Mouse (Mus musculus): ENCODE results near the gene Foxo1. TPM values are rescaled to one million over a fixed set of nuclear protein-coding genes. Genes with fewer than 3 reads are reported as not detected.
A peak's percentile ranks its signal among the peaks of the same experiment; 100 is the strongest.

Gene Foxo1
- polyA plus RNA-seq, 1 experiment from 2014 or later = 5.4 TPM

DNA sequence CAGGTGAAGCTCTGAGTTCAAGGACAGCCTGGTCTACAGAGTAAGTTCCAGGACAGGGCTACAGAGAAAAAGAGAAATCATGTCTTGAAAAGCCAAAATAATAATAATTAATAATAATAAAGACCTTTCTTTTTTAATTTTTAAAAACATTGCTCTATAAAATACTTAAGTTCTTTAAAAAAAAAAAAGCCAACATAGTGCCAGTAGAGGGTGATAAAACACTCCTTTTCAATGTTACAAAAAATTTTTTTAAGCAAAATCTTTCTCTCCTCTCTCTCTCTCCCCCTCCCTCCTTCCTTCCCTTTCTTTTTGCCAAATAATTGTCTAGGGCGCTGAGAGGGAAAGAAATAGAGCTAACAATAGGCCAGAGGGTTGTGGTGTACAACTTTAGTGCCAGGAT lies 17.0 kb upstream of the Foxo1 start:
- ATAC-seq (replicated peaks; ENCODE audit: insufficient number of reproducible peaks, insufficient read depth, low FRiP score, low read depth) = no peak
- 48% methylated on average over 1 of the region's 1 CpGs for WGBS
- Histone ChIP-seq H3K4me2 (no peak overlapping the region), H3K9me3 (replicated peaks) (no peaks in the 10 kb centered on the region), H3K27ac (no peak overlapping the region), H3K27me3 (no peaks in the 10 kb centered on the region), H3K9ac (no peak overlapping the region), H3K4me1 (replicated peaks) (no peaks in the 10 kb centered on the region), H3K4me3 (no peak overlapping the region), H3K36me3 (no peaks in the 10 kb centered on the region)

DNA sequence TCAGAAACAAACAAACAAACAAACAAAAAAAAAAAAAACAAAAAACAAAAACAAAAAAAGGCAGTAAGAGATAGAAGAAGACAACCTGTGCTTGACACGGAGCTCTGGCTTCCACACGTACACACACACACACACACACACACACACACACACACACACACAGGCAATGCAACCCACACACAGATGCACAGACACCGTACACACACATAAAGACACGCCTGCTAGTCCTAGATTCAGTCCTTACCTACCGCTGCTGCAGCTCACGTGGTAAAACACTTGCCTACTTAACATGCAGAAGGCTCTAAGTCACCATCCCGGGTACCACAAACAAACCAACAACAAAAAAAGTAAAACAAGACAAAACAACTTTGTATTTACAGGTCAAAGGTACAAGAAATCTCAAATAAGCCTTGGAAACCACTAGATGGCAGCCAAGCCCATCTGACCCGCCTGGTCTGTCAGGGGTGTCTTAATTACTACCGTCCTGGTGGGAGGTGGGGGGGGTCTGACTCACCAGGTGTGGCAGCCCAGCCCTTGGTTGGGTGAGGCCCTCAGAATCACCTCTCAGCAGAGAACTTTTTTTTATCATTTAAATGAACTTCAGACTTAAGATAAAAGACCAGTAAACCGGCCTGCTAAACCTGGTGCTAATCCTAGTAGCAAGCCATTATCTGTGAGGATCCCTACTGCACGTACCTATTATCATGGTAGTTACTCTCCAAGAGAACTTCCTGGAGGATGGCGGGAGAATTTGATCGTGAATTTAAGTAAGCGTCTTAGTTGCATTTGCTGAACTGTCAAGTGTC lies 14.3 kb upstream of the Foxo1 start:
- WGBS = 22% methylated on average over 14 of the region's 14 CpGs
- Histone ChIP-seq H3K4me3 (no peak overlapping the region), H3K9me3 (replicated peaks) (no peaks in the 10 kb centered on the region), H3K27me3 (no peaks in the 10 kb centered on the region), H3K9ac (no peak overlapping the region), H3K4me2 (no peak overlapping the region), H3K4me1 (replicated peaks) (peaks cover 12% of the 10 kb centered on the region), H3K36me3 (no peaks in the 10 kb centered on the region), H3K27ac (no peak overlapping the region)
- ATAC-seq (replicated peaks; ENCODE audit: insufficient number of reproducible peaks, insufficient read depth, low FRiP score, low read depth) = no peak

DNA sequence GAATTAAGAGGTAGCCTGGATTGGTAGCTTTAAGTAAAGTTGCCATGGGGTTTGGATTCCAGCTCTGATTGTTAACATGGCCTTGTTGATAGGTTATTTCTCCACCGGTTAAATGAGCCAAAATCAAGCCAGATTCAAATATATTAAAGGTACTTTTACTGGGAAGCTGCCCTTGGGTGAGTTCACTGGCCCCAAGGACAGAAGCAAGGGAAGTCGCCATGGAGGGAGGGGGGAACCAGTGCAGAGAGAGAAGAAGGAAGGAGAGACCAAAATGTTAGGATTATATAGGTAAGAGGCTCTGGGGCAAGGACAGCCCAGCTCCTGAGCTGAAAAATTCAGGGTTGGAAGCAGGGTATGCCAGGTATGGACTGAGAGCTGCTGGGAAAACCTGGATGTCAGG lies 13.6 kb upstream of the Foxo1 start:
- Histone ChIP-seq H3K9ac (no peak overlapping the region), H3K4me1 (replicated peaks) (peaks cover 13% of the 10 kb centered on the region), H3K4me3 (no peak overlapping the region), H3K36me3 (no peaks in the 10 kb centered on the region), H3K27ac (no peak overlapping the region), H3K4me2 (no peak overlapping the region), H3K27me3 (peaks cover 6% of the 10 kb centered on the region), H3K9me3 (replicated peaks) (no peaks in the 10 kb centered on the region)
- WGBS = 13% methylated on average over 2 of the region's 2 CpGs
- ATAC-seq (replicated peaks; ENCODE audit: insufficient number of reproducible peaks, insufficient read depth, low FRiP score, low read depth) = no peak

DNA sequence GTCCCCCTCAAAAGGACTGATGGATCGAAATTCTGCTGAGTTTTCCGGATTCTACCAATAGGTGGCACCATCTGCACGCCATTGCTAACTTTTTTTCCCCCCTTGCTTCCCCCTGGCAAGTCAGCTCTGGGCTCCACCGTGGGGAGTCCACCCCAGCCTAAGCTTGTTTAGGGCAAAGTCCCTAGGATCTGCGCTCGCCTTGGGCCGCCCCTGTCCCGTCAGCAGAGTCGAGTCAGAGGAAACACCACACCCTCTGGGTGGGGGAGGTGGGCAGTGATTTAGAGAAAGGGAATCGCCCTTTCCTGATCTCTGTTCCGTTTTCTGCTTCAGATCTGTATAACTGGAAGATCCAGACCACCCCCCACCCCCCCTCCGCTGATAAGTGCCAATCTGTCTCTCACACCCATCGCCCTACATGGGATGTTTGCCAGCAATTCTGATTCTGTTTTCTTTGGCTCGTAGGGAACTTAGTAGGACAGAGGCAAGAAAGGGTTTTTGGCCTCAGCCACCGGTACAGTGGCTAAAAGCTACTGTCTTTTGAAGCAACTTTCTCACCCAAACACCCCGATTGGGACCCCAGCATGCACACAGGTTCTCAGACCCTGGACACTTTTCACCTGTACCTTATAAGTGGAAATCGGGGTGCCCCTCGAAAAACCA lies 10.2 kb upstream of the Foxo1 start:
- H3K27ac ChIP-seq = peak overlapping the region; percentile 40
- peak overlapping the region; percentile 82 for H3K4me2 ChIP-seq
- no peaks in the 10 kb centered on the region for H3K9me3 ChIP-seq (replicated peaks)
- WGBS = 8% methylated on average over 18 of the region's 18 CpGs
- H3K36me3 ChIP-seq = no peaks in the 10 kb centered on the region
- peak; percentile 66 for ATAC-seq (replicated peaks; ENCODE audit: insufficient number of reproducible peaks, insufficient read depth, low FRiP score, low read depth)
- peaks cover 13% of the 10 kb centered on the region for H3K4me1 ChIP-seq (replicated peaks)
- peak overlapping the region; percentile 47 for H3K4me3 ChIP-seq
- peaks cover 16% of the 10 kb centered on the region for H3K27me3 ChIP-seq
- H3K9ac ChIP-seq = peak overlapping the region; percentile 50

DNA sequence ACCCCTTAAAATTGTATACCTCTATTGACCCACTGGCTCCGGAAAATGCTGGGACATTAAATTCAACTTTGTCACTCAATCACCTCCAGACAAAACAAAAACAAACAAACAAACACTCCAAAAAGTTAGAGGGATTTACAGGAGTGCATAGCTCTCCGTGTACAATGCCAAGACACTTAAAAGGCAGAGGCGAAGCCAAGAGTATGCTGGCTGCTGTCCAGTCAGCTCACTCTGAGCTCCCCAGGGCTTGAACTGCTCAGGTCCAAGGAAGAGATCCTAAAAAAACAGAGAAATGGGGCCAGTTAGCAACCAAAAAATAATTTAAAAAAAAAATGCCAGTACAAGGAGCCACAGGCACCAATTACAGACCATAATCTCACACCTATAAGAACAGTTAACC lies 9.6 kb upstream of the Foxo1 start:
- Histone ChIP-seq H3K9me3 (replicated peaks) (no peaks in the 10 kb centered on the region), H3K9ac (no peak overlapping the region), H3K36me3 (no peaks in the 10 kb centered on the region), H3K27me3 (peaks cover 16% of the 10 kb centered on the region), H3K4me2 (peak overlapping the region; percentile 82; the same call in 1 of the 2 replicates), H3K4me1 (replicated peaks) (peaks cover 13% of the 10 kb centered on the region), H3K27ac (peak overlapping the region; percentile 40; the same call in 1 of the 2 replicates), H3K4me3 (peak overlapping the region; percentile 47; the same call in 1 of the 2 replicates)
- WGBS = 24% methylated on average over 3 of the region's 3 CpGs
- 0 out of 2 replicates have a peak, but pooled peaks have one; percentile 61 for ATAC-seq (replicated peaks; ENCODE audit: insufficient number of reproducible peaks, insufficient read depth, low FRiP score, low read depth)

DNA sequence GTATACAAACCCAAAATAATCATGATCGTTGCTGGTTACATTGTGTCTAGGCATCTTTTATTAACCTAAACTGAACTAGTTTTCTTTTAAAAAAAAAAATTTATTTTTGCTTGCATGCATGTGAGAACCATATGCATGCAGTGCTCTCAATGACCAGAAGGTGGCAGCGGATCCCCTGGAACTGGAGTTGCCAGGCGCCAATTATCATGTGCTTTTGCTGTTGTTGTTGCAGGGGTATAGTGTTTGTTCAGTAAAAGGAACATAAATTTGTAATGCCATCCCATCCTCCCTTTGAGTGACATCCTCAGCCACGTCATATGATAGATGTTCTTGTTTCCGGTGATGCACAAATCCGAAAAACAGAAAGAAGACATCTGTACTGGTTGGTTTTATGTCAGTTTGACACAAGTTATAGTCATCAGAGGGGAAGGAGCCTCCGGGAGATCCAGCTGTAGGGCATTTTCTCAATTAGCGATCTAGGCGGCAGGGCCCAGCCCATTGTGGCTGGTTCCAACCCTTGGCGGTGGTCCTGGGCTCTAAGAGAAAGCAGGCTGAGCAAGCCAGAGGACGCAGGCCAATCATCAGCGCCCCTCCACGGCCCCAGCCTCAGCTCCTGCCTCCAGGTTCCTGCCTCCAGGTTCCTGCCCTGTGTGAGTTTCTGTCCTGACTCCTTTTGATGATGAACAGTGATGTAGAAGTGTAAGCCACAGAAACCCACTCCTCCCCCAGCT lies 5.5 kb upstream of the Foxo1 start:
- WGBS = 47% methylated on average over 13 of the region's 13 CpGs
- no peak overlapping the region for H3K27ac ChIP-seq

DNA sequence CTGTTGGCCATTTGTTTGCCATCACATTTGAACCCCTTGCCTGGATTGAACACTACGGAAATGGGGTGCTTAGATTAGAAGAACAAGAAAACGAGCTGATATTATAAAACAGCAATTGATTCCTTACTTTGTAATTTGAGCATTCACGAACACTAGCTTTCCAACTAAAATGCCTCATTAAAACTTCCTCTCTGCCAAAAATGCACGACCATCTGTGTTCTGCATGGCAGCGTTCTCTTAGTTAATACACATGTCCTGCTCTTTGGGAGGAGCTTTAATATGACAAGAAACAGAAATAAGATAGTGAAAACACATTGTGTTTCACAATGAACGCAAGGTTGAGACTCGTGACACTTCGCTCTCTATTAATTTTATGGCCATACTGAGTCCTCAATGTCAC lies 3.8 kb upstream of the Foxo1 start:
- H3K27ac ChIP-seq = no peak overlapping the region
- no peak overlapping the region for H3K9ac ChIP-seq
- no peaks in the 10 kb centered on the region for H3K36me3 ChIP-seq
- no peaks in the 10 kb centered on the region; the same call in 1 of the 2 replicates for H3K4me1 ChIP-seq (replicated peaks)
- H3K27me3 ChIP-seq = peaks cover 23% of the 10 kb centered on the region
- no peak for ATAC-seq (replicated peaks; ENCODE audit: insufficient number of reproducible peaks, insufficient read depth, low FRiP score, low read depth)
- no peaks in the 10 kb centered on the region for H3K9me3 ChIP-seq (replicated peaks)
- 82% methylated on average over 8 of the region's 8 CpGs for WGBS
- no peak overlapping the region for H3K4me3 ChIP-seq
- H3K4me2 ChIP-seq = no peak overlapping the region

More for the DNA sequence above, 5.5 kb upstream of the Foxo1 start:
- H3K9ac ChIP-seq = no peak overlapping the region
- H3K4me3 ChIP-seq = no peak overlapping the region
- no peaks in the 10 kb centered on the region for H3K36me3 ChIP-seq
- H3K27me3 ChIP-seq = peaks cover 28% of the 10 kb centered on the region
- ATAC-seq (replicated peaks; ENCODE audit: insufficient number of reproducible peaks, insufficient read depth, low FRiP score, low read depth) = no peak
- H3K4me1 ChIP-seq (replicated peaks) = peaks cover 13% of the 10 kb centered on the region
- no peaks in the 10 kb centered on the region for H3K9me3 ChIP-seq (replicated peaks)
- no peak overlapping the region for H3K4me2 ChIP-seq

DNA sequence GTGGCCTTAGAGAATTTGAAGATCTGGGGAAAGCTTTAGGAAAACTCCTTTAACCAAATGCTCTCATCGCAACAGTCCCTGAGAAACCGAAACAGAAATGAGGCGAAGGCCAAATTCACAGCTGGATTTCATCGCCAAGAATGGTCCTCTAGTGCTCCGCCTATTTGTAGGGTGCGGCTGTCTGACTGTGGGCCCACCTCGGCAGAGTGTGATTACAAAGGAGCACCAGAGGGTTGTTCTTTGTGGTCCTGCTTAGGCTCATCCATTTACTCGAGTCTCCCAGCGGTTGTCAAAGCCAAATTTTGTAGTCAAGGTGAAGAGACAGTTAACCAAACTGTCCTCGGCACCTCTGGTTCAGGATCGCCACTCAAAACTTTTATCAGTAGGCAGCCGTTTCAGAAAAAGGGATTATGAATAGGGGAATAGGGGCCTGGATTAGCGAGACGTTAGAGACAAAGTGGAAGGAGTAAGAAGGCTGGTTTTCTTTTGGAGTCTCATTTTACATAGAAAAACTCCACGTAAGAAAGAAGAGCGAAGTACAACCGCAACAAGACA lies 1.5 kb upstream of the Foxo1 start:
- peak overlapping the region; percentile 89 for H3K4me3 ChIP-seq
- no peaks in the 10 kb centered on the region for H3K36me3 ChIP-seq
- ATAC-seq (replicated peaks; ENCODE audit: insufficient number of reproducible peaks, insufficient read depth, low FRiP score, low read depth) = no peak
- 15% methylated on average over 17 of the region's 17 CpGs for WGBS
- H3K9me3 ChIP-seq (replicated peaks) = no peaks in the 10 kb centered on the region
- H3K4me2 ChIP-seq = peak overlapping the region; percentile 96
- H3K9ac ChIP-seq = no peak overlapping the region
- H3K27ac ChIP-seq = no peak overlapping the region
- H3K4me1 ChIP-seq (replicated peaks) = peaks cover 15% of the 10 kb centered on the region
- H3K27me3 ChIP-seq = 0 out of 2 replicates have a peak, but pooled peaks cover 12% of the 10 kb centered on the region

DNA sequence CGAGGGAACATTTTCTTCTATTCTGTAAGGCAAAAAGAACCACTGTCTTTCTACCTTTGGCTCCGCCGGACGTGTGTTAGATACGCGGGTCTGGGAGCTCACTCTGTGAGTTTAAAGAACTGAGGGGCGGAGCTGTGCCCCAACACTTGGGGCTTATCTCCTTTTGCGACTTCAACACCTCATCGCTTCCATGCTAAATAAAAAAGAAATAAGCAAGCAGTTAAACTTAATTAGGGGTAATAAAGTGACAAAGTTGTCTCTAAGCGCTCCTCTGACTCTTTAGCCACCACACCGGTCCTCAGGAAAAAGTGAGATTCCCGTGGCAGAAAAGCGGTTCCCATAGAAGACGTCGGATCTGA lies 864 bp upstream of the Foxo1 start:
- H3K4me3 ChIP-seq = peak overlapping the region; percentile 89
- ATAC-seq (replicated peaks; ENCODE audit: insufficient number of reproducible peaks, insufficient read depth, low FRiP score, low read depth) = no peak
- no peaks in the 10 kb centered on the region for H3K9me3 ChIP-seq (replicated peaks)
- 0 out of 2 replicates have a peak, but pooled peaks cover 12% of the 10 kb centered on the region for H3K27me3 ChIP-seq
- H3K4me1 ChIP-seq (replicated peaks) = peaks cover 18% of the 10 kb centered on the region
- H3K9ac ChIP-seq = peak overlapping the region; percentile 69
- WGBS = 1% methylated on average over 15 of the region's 15 CpGs
- peak overlapping the region; percentile 96 for H3K27ac ChIP-seq
- peak overlapping the region; percentile 96 for H3K4me2 ChIP-seq
- no peaks in the 10 kb centered on the region for H3K36me3 ChIP-seq

DNA sequence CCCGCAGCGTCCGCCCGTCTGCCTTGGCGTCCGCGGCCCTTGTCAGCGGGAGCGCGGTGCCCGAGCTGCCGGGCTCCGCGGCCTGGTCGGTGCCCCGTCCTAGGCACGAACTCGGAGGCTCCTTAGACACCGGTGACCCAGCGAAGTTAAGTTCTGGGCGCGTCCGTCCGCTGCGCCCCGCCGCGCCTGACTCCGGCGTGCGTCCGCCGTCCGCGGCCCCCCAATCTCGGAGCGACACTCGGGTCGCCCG lies 276 bp downstream of the Foxo1 start:
- no peak; the same call in 1 of the 2 replicates for ATAC-seq (replicated peaks; ENCODE audit: insufficient number of reproducible peaks, insufficient read depth, low FRiP score, low read depth)
- WGBS = under 1% methylated on average over 40 of the region's 40 CpGs
- peak overlapping the region; percentile 96 for H3K4me2 ChIP-seq
- H3K4me1 ChIP-seq (replicated peaks) = peaks cover 18% of the 10 kb centered on the region
- H3K9ac ChIP-seq = peak overlapping the region; percentile 88
- no peaks in the 10 kb centered on the region for H3K9me3 ChIP-seq (replicated peaks)
- no peaks in the 10 kb centered on the region for H3K36me3 ChIP-seq
- H3K4me3 ChIP-seq = peak overlapping the region; percentile 89
- peak overlapping the region; percentile 96 for H3K27ac ChIP-seq
- 0 out of 2 replicates have a peak, but pooled peaks cover 12% of the 10 kb centered on the region for H3K27me3 ChIP-seq

Measured in heart, embryonic 15.5 days (tissue).